Mouse (Mus musculus): ENCODE results near the gene Nsd1. TPM values are rescaled to one million over a fixed set of nuclear protein-coding genes. Genes with fewer than 3 reads are reported as not detected.

Gene Nsd1
- polyA plus RNA-seq, 1 experiment: 34.1 TPM

- H3K4me1 ChIP-seq (ENCODE audit: control insufficient read depth, insufficient read depth, insufficient read length, low read length): no peaks in the 10 kb centered on the region
- no peak overlapping the region for H3K27ac ChIP-seq (replicated peaks; ENCODE audit: low read depth, low read length)
- H3K4me3 ChIP-seq (ENCODE audit: insufficient read depth, low read depth, low read length): no peak overlapping the region
Measured at GRCm38 (mm10) chr13:55346745-55347144, 137.2 kb downstream of the Nsd1 start.

- Histone ChIP-seq H3K27ac (replicated peaks; ENCODE audit: low read depth, low read length) (peak overlapping the region; percentile 90), H3K4me3 (ENCODE audit: insufficient read depth, low read depth, low read length) (peak overlapping the region; percentile 75), H3K4me1 (ENCODE audit: control insufficient read depth, insufficient read depth, insufficient read length, low read length) (peaks cover 4% of the 10 kb centered on the region; the same call in 1 of the 2 replicates)
Measured at GRCm38 (mm10) chr13:55361145-55361544, 151.6 kb downstream of the Nsd1 start.

- Histone ChIP-seq H3K4me3 (ENCODE audit: insufficient read depth, low read depth, low read length) (peak overlapping the region; percentile 75), H3K4me1 (ENCODE audit: control insufficient read depth, insufficient read depth, insufficient read length, low read length) (peaks cover 4% of the 10 kb centered on the region; the same call in 1 of the 2 replicates), H3K27ac (replicated peaks; ENCODE audit: low read depth, low read length) (peak overlapping the region; percentile 90)
Measured at GRCm38 (mm10) chr13:55361974-55362452, 152.4 kb downstream of the Nsd1 start.

GRCm38 (mm10) chr13:55362453-55363060 is 153.0 kb downstream of the Nsd1 start, which contains the start of gene Lman2:
Gene Lman2, minus strand, starts transcription at chr13:55362783.
- peaks cover 4% of the 10 kb centered on the region; the same call in 1 of the 2 replicates for H3K4me1 ChIP-seq (ENCODE audit: control insufficient read depth, insufficient read depth, insufficient read length, low read length)
- peak within 1 kb of the TSS; percentile 90 for H3K27ac ChIP-seq (replicated peaks; ENCODE audit: low read depth, low read length)
- H3K4me3 ChIP-seq (ENCODE audit: insufficient read depth, low read depth, low read length): peak within 1 kb of the TSS; percentile 75

Other genes starting within 250 kb of the Nsd1 start
- gene Hk3, start 188.4 kb upstream of the Nsd1 start, polyA plus RNA-seq (2012; ENCODE audit: insufficient read depth, insufficient read length, missing spikeins): 0.59 and 1.4 TPM in 2 replicates
- 16.8 and 21.5 TPM in 2 replicates for gene Uimc1, start 109.5 kb upstream of the Nsd1 start, polyA plus RNA-seq (2012; ENCODE audit: insufficient read depth, insufficient read length, missing spikeins)
- gene Zfp346, start 104.5 kb upstream of the Nsd1 start, polyA plus RNA-seq (2012; ENCODE audit: insufficient read depth, insufficient read length, missing spikeins): 3.0 and 4.4 TPM in 2 replicates
- not detected in 2 replicates for gene Gm17617, start 76.2 kb upstream of the Nsd1 start, polyA plus RNA-seq (2012; ENCODE audit: insufficient read depth, insufficient read length, missing spikeins)
- not detected in 2 replicates for gene Fgfr4, start 57.1 kb upstream of the Nsd1 start, polyA plus RNA-seq (2012; ENCODE audit: insufficient read depth, insufficient read length, missing spikeins)
- gene Prelid1, start 110.7 kb downstream of the Nsd1 start, polyA plus RNA-seq (2012; ENCODE audit: insufficient read depth, insufficient read length, missing spikeins): 116 and 125 TPM in 2 replicates
- 40.0 and 56.9 TPM in 2 replicates for gene Rab24, start 112.2 kb downstream of the Nsd1 start, polyA plus RNA-seq (2012; ENCODE audit: insufficient read depth, insufficient read length, missing spikeins)
- not detected in 2 replicates for gene Mxd3, start 120.0 kb downstream of the Nsd1 start, polyA plus RNA-seq (2012; ENCODE audit: insufficient read depth, insufficient read length, missing spikeins)
- gene Lman2, start 153.0 kb downstream of the Nsd1 start, polyA plus RNA-seq (2012; ENCODE audit: insufficient read depth, insufficient read length, missing spikeins): 87.3 and 88.0 TPM in 2 replicates
- gene Rgs14, start 159.9 kb downstream of the Nsd1 start, polyA plus RNA-seq (2012; ENCODE audit: insufficient read depth, insufficient read length, missing spikeins): not detected in 2 replicates
- not detected in 2 replicates for gene Slc34a1, start 188.4 kb downstream of the Nsd1 start, polyA plus RNA-seq (2012; ENCODE audit: insufficient read depth, insufficient read length, missing spikeins)
- gene Pfn3, start 205.4 kb downstream of the Nsd1 start, polyA plus RNA-seq (2012; ENCODE audit: insufficient read depth, insufficient read length, missing spikeins): not detected in 2 replicates
- gene F12, start 217.0 kb downstream of the Nsd1 start, polyA plus RNA-seq (2012; ENCODE audit: insufficient read depth, insufficient read length, missing spikeins): not detected in 2 replicates
- gene Grk6, start 235.3 kb downstream of the Nsd1 start, polyA plus RNA-seq (2012; ENCODE audit: insufficient read depth, insufficient read length, missing spikeins): 10.5 and 17.4 TPM in 2 replicates

Measured in brown adipose tissue, adult 24 weeks (tissue).